Mouse (Mus musculus) limb, embryonic 12.5 days (tissue): Measurements from ENCODE around the gene Cdk18. TPM values are rescaled to one million over a fixed set of nuclear protein-coding genes. Genes with fewer than 3 reads are reported as not detected.

ENCODE experiments used
- ATAC-seq: fragments of 200-750 bp; cut with Nextera tagmentation; 2 replicates; pipeline ENCODE4 v1.8.0; 2017; ENCODE audit warnings: low read depth, moderate TSS enrichment; ENCODE audit not compliant: insufficient number of reproducible peaks, insufficient read depth, low FRiP score, low TSS enrichment
- H3K27ac ChIP-seq: fragments of 300-500 bp; sonication (generic); 2 replicates; pipeline ENCODE4 v1.5.1; 2016; ENCODE audit warnings: mild to moderate bottlenecking, moderate library complexity
- H3K27me3 ChIP-seq: fragments of 300-500 bp; sonication (generic); 2 replicates; pipeline ENCODE4 v1.6.1; 2016; ENCODE audit warnings: mild to moderate bottlenecking, moderate library complexity
- H3K36me3 ChIP-seq: fragments of 300-500 bp; sonication (generic); 2 replicates; pipeline ENCODE4 v1.6.1; 2016; ENCODE audit warnings: mild to moderate bottlenecking, moderate library complexity
- H3K4me1 ChIP-seq: fragments of 300-500 bp; sonication (generic); replicated peaks from 2 replicates; pipeline ENCODE4 v1.6.1; 2016
- H3K4me2 ChIP-seq: fragments of 300-500 bp; sonication (generic); 2 replicates; pipeline ENCODE4 v1.6.1; 2016; ENCODE audit warnings: mild to moderate bottlenecking, moderate library complexity
- H3K4me3 ChIP-seq: fragments of 300-500 bp; sonication (generic); replicated peaks from 2 replicates; pipeline ENCODE4 v1.5.1; 2016; ENCODE audit warnings: mild to moderate bottlenecking
- H3K9ac ChIP-seq: fragments of 300-500 bp; sonication (generic); replicated peaks from 2 replicates; pipeline ENCODE4 v1.6.1; 2016; ENCODE audit warnings: mild to moderate bottlenecking, moderate library complexity
- H3K9me3 ChIP-seq: fragments of 300-500 bp; sonication (generic); 2 replicates; pipeline ENCODE4 v1.6.1; 2016; ENCODE audit warnings: mild to moderate bottlenecking, moderate library complexity
- WGBS: fragments of 180-500 bp; shearing (Covaris S2); methylation state at CpG from one replicate; pipeline ENCODE4 v1.1.7; 2016; 5-methylcytosine and 5-hydroxymethylcytosine counted together
- polyA plus RNA-seq: library from polyadenylated mRNA; unstranded; fragments of >200 nt; fragmentation: Nextera tagmentation; extraction: Ambion mirVana; gene quantifications from 2 replicates; pipeline ENCODE4 v1.2.1, GENCODE M21; 2016

The Cdk18 gene
- polyA plus RNA-seq, 1 experiment from 2014 or later, result 3.6 TPM

DNA sequence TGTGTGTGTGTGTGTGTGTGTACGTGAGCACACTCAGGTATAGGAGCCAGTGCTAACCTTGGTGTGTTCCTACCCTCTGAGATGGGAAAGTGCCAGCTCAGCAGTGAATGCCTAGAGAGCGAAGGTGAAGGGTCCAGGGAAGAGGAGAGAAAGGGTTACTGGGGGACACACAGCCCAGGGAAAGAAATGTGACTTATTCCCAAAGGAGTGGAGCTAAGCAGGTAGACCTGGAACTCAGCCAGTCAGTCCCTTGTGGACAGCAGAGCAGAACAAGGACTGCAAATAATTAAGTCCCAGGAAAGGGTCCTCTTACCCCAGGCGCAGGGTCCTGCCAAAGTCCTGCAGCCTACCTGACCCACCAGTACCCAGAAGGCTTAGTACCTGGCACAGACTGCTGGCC, 2.6 kb downstream of the Cdk18 start:
- H3K27ac ChIP-seq, result no peak overlapping the region
- no peak overlapping the region for H3K4me2 ChIP-seq
- H3K9ac ChIP-seq, result no peak overlapping the region
- H3K4me1 ChIP-seq, result peaks cover 36% of the 10 kb centered on the region
- no peak for ATAC-seq
- peaks cover 31% of the 10 kb centered on the region for H3K27me3 ChIP-seq
- H3K36me3 ChIP-seq, result no peaks in the 10 kb centered on the region
- WGBS, result 85% methylated on average over 3 of the region's 3 CpGs
- no peaks in the 10 kb centered on the region for H3K9me3 ChIP-seq
- H3K4me3 ChIP-seq, result no peak overlapping the region

DNA sequence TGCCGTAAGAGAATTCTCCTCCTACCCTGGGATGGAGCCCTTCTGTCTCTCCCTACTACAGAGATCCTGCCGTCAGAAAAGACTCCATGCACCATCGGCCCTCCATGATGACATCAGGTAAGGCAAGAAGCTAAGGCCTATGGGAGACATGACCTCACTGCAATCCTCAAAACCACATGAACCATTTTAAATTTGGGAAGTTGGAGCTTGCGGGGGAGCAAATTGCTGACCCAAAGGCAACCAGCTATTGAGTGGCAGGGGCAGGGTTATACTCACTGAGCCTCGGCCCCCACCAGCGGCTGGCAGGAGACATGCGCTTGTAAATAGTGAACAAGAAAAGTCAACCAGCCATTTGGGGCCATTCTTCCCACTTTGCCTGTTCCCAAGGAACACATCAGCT, 3.9 kb downstream of the Cdk18 start:
- Histone ChIP-seq H3K4me3 (no peak overlapping the region), H3K9ac (no peak overlapping the region)

DNA sequence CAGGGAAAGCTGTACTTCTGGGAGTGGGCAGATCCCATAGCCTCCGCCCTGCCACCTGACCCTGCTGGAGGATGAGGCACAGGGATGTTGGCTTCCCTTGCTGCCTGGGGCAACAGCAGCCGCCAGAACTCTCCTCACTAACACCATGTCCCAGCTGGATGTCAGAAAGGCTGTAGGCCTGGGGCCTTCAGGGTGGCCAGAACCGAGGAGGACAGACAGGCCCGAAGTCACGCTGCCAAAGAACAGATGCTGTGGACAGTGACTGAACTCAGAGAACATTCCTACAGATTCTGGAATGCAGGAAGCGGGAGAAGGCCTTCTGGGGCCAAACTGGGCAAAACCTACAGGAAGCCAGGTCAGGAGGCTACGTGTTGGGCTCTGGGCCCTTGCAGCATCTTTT, 11.2 kb downstream of the Cdk18 start:
- Histone ChIP-seq H3K36me3 (no peaks in the 10 kb centered on the region), H3K9ac (no peak overlapping the region), H3K27ac (no peak overlapping the region), H3K27me3 (no peaks in the 10 kb centered on the region; the same call in 1 of the 2 replicates), H3K4me1 (peaks cover 23% of the 10 kb centered on the region), H3K4me3 (no peak overlapping the region), H3K9me3 (0 out of 2 replicates have a peak, but pooled peaks cover 3% of the 10 kb centered on the region), H3K4me2 (no peak overlapping the region)
- WGBS, result 56% methylated on average over 7 of the region's 7 CpGs
- no peak for ATAC-seq

More for the DNA sequence above, 3.9 kb downstream of the Cdk18 start:
- Histone ChIP-seq H3K27ac (no peak overlapping the region), H3K4me2 (no peak overlapping the region), H3K27me3 (peaks cover 27% of the 10 kb centered on the region), H3K36me3 (no peaks in the 10 kb centered on the region), H3K4me1 (peaks cover 36% of the 10 kb centered on the region), H3K9me3 (0 out of 2 replicates have a peak, but pooled peaks cover 3% of the 10 kb centered on the region)
- ATAC-seq, result no peak
- WGBS, result 77% methylated on average over 7 of the region's 7 CpGs

DNA sequence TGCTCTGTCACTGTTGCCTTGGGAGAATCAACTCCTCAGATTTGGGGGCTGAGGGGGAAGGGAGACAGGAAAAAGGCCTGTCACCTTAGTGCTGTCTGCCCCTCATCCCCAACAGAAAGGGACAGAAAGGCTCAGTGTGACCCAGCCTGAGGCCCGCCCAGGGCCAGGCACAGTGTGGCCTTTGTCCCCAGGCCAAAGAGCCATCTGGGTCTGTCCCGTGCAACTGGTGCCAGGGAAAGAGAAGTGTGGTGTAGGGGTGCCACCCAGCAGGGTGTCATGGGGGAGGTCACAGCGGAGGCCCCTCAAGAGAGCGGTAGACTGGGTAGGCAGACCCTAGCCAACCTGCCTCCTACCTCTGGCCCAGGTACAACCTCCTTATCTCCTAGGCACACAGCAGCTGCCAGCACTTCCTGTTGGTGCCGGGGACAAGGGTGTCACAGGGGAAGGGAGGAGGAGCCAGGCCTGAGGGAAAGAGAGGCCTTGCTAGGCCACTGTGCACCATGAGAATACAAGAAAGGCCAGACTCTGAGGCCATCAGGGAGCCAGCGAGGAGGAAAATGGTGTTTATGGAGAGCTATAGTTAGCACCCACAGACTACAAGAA, 13.6 kb downstream of the Cdk18 start:
- H3K27me3 ChIP-seq, result no peaks in the 10 kb centered on the region
- no peak overlapping the region for H3K9ac ChIP-seq
- peaks cover 15% of the 10 kb centered on the region for H3K4me1 ChIP-seq
- no peak overlapping the region for H3K27ac ChIP-seq
- no peaks in the 10 kb centered on the region for H3K36me3 ChIP-seq
- H3K4me3 ChIP-seq, result no peak overlapping the region
- 67% methylated on average over 6 of the region's 6 CpGs for WGBS
- ATAC-seq, result no peak
- no peak overlapping the region for H3K4me2 ChIP-seq
- no peaks in the 10 kb centered on the region for H3K9me3 ChIP-seq

DNA sequence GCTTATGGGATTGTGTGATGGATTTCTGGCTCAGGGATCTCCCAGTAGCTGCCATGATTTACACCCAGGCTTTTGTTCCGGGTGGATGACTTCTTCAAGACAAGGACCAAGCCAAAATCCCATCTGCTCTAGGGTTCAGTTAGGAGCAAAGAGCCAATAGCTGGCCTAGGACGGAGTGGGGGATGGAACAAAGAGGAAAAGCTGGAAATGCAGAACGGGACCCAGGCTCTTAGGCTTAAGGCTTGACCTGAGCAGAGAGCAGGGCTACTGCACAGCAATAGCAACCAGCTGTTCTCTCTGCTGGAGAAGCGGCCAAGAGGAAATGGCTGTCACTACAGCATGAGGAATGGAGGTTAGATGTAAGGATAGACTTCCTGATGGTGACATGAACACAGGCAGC, 14.2 kb downstream of the Cdk18 start:
- Histone ChIP-seq H3K9me3 (no peaks in the 10 kb centered on the region), H3K4me2 (no peak overlapping the region), H3K9ac (no peak overlapping the region), H3K4me3 (no peak overlapping the region), H3K27me3 (no peaks in the 10 kb centered on the region), H3K4me1 (peaks cover 15% of the 10 kb centered on the region), H3K27ac (no peak overlapping the region), H3K36me3 (no peaks in the 10 kb centered on the region)
- ATAC-seq, result no peak
- WGBS, result 34% methylated on average over 4 of the region's 4 CpGs

DNA sequence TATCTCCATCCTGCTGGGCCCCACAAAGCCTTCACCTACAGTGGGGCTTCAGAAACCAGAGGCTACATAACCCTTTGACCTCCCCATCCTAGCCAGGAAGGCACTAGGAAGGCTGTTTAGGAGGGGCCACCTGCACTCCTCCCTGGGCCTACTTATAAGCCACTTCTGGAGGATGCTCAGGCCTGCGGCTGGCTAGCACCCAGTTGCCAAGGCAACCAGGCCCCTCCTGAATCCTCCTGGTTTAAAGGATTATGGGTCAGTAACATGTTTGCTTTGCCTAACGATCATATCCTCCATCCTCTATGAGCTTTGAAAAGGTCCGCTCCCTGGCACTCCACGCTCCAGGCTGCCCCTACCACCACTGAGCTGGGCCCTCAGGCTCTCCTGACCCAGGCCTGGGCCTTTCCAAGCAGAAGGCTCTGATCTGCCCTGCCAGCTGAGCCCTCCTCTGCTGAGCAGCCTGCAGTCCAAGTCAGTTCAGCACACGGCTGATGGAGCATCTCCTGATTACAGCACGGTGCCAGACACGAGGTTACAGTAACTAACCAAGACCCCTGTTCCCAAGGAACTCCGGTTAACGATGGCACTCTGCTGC, 16.0 kb downstream of the Cdk18 start:
- Histone ChIP-seq H3K27me3 (no peaks in the 10 kb centered on the region), H3K27ac (no peak overlapping the region), H3K36me3 (no peaks in the 10 kb centered on the region), H3K4me2 (no peak overlapping the region), H3K4me3 (no peak overlapping the region), H3K9ac (no peak overlapping the region), H3K4me1 (peaks cover 15% of the 10 kb centered on the region), H3K9me3 (no peaks in the 10 kb centered on the region)
- no peak for ATAC-seq
- WGBS, result 66% methylated on average over 9 of the region's 9 CpGs

DNA sequence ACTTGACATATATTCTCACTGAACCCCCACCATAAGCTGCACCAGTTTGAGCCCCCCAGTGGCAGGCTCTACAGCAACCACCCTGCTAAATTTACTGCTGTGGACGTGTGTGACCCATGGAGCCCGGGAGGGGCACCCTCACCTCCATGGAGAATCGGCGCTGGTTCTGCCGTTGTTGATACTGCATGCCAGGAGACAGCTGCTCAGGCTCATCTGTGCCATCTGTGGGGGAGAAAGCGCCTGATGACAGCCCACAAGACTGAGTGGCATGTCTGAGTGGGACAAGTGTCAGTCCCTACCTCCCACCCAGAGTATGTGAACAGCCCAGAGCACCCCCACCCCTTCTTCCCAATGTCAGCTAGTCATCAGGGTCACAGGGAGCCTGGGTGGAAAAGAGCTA, 17.6 kb downstream of the Cdk18 start:
- no peaks in the 10 kb centered on the region for H3K9me3 ChIP-seq
- WGBS, result 84% methylated on average over 6 of the region's 6 CpGs
- no peak overlapping the region for H3K9ac ChIP-seq
- H3K4me2 ChIP-seq, result no peak overlapping the region
- no peak overlapping the region for H3K4me3 ChIP-seq
- H3K36me3 ChIP-seq, result no peaks in the 10 kb centered on the region
- H3K4me1 ChIP-seq, result peaks cover 12% of the 10 kb centered on the region
- no peak for ATAC-seq
- H3K27ac ChIP-seq, result no peak overlapping the region
- no peaks in the 10 kb centered on the region for H3K27me3 ChIP-seq

DNA sequence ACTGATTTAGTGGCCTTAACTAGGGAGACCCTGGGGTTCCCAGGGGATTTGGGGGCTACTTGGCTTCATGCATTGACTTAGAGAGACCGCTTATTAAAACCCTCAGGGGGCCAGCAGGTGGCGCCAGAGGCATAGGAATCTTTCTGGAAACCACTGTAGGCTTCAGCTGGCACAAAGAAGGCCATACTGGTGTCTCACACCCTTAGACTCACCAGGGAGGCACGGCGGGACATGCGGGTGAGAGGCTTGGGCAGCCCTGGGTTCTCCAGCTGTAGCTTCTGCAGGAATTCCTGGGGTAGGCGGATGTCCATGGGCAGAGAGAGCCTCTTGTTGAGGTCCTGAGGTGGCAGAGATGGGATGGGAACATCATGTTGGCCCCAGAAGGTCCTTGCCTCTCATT, 18.2 kb downstream of the Cdk18 start:
- Histone ChIP-seq H3K36me3 (no peaks in the 10 kb centered on the region), H3K4me1 (peaks cover 12% of the 10 kb centered on the region), H3K4me3 (no peak overlapping the region), H3K9ac (no peak overlapping the region), H3K4me2 (no peak overlapping the region), H3K27ac (no peak overlapping the region), H3K9me3 (no peaks in the 10 kb centered on the region), H3K27me3 (no peaks in the 10 kb centered on the region)
- WGBS, result 34% methylated on average over 6 of the region's 6 CpGs
- ATAC-seq, result no peak

DNA sequence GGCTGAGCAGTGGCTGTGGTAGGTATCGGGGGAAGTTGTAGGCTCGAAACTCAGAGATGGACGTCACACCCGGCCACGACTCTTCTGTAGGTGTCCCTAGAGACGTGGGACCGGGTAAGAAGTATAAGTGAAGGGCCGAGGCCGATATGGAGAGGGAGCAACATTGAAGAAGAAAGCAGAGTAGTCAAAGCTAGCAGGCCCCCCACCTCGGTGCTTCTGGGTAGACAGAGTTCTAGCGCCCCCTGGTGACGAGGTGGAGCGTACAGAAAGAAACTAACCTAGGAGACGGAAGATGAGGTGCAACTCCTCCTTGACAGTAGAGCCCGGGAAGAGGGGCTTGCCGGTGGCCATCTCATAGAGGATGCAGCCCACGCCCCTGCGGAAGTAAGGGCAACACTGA, 22.9 kb downstream of the Cdk18 start:
- H3K27me3 ChIP-seq, result no peaks in the 10 kb centered on the region
- no peak for ATAC-seq
- no peak overlapping the region for H3K9ac ChIP-seq
- no peak overlapping the region for H3K4me2 ChIP-seq
- H3K27ac ChIP-seq, result no peak overlapping the region
- no peak overlapping the region for H3K4me3 ChIP-seq
- H3K4me1 ChIP-seq, result no peaks in the 10 kb centered on the region
- no peaks in the 10 kb centered on the region for H3K36me3 ChIP-seq
- H3K9me3 ChIP-seq, result no peaks in the 10 kb centered on the region
- 41% methylated on average over 18 of the region's 18 CpGs for WGBS

DNA sequence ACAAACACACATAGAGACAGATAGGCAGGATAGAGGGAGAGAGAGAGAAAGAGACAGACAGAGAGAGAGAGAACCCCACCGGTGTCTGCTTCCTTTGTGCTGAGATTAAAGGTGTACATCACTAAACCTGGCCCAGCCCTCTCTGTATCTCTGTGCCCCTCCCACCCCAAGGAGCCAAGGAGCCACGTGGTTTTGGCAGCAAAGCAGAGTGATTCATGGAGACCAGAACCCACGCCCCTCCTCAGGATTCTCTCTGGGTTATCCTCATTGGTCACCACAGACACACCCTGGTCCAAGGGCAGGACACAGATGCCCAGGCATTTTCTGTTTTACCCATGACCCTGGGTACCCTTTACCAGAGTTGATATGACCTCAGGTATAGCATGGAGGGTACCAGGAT, 26.4 kb downstream of the Cdk18 start:
- Histone ChIP-seq H3K4me2 (no peak overlapping the region), H3K9ac (no peak overlapping the region), H3K27ac (no peak overlapping the region), H3K27me3 (no peaks in the 10 kb centered on the region), H3K4me3 (no peak overlapping the region), H3K36me3 (no peaks in the 10 kb centered on the region), H3K9me3 (no peaks in the 10 kb centered on the region), H3K4me1 (no peaks in the 10 kb centered on the region)
- WGBS, result 53% methylated on average over 3 of the region's 3 CpGs
- no peak for ATAC-seq

DNA sequence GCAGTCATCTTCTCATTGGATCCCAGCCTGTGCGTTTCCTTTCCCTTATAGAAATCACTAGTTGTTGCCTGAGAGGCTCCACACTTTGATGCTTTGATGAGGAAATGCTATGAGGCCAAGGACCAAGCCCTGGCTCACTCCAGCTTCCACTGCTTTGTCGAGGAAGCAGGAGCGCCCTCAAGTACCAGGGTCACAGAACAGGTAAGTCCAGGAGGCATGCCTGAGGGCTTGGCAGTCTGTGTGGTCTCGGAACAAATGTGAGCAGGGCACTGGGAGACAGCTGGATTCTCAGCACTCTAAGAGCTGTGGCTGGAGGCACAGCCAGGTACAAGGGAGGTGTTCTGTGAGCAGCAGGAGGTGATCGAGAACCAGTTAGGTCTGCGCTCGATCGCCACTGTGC, 27.1 kb downstream of the Cdk18 start:
- H3K4me1 ChIP-seq, result no peaks in the 10 kb centered on the region
- no peak for ATAC-seq
- H3K9me3 ChIP-seq, result no peaks in the 10 kb centered on the region
- H3K9ac ChIP-seq, result no peak overlapping the region
- H3K36me3 ChIP-seq, result no peaks in the 10 kb centered on the region
- H3K27ac ChIP-seq, result no peak overlapping the region
- no peak overlapping the region for H3K4me3 ChIP-seq
- no peaks in the 10 kb centered on the region for H3K27me3 ChIP-seq
- no peak overlapping the region for H3K4me2 ChIP-seq
- WGBS, result 76% methylated on average over 8 of the region's 8 CpGs

DNA sequence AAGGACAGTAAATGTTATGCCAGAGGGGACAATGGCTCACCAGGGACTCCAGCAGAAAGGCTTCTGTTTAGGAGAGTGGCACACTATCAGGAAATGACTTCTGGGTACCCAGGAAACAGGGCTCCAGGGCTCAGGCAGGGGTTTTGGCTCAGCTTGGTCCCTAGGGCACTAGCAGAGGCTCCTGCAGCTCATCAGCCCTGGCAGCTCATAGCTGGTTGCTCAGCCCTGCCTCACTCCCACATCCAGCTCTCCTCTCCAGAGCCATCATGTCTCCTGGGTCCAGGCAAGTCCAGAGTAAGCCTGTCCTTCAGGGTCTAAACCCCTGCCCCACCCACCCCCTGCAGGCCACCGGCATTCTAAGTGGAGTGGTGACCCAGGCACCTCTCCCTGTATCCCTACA, 28.1 kb downstream of the Cdk18 start:
- 67% methylated on average over 1 of the region's 1 CpGs for WGBS
- no peak for ATAC-seq
- no peaks in the 10 kb centered on the region for H3K4me1 ChIP-seq
- no peaks in the 10 kb centered on the region for H3K36me3 ChIP-seq
- no peak overlapping the region for H3K9ac ChIP-seq
- no peak overlapping the region for H3K4me2 ChIP-seq
- no peak overlapping the region for H3K27ac ChIP-seq
- no peak overlapping the region for H3K4me3 ChIP-seq
- H3K27me3 ChIP-seq, result no peaks in the 10 kb centered on the region
- no peaks in the 10 kb centered on the region for H3K9me3 ChIP-seq
